Mouse (Mus musculus): ENCODE results near the gene Adam17.
A peak's percentile ranks its signal among the peaks of the same experiment; 100 is the strongest.

Gene Adam17

DNA sequence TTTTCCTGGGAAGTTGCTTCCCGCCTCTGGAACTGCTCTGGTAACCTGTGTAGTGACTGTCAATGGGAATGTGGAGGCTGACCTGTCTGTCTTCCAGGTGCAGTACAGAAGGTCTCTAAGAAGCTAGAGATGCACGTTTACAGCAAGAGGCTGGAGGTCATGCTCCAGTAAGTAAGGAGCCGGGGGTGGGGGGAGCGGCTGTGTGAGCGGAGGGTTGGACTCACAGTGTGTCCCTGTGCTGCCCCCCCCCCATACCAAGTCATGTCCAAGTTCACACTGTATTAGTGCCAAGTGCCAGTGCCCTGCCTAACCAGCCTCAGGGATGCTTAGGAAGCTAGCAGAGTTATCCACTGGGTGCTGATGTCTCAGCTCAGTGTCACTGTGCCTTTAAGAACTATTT, 61.2 kb downstream of the Adam17 start:
- DNase-seq (ENCODE audit: low spot score): no peak

DNA sequence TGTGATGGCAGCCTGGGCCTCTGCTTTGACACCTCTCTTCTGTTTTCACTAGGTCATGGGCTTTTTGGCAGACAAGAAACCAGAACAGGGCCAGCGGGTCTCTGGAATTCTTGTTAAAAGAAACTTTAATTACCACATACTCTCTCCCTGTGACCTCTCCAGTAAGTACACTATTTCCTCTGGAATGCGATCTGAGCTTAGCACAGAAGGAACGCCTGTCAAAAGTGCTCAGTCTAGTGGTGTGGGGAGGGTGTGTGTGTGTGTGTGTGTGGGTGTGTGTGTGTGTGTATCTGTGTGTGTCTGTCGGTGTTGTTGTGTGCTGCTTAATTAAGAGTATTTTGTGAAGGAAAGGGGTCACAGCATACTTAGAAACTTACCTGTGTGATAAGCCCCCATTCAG, 66.7 kb downstream of the Adam17 start:
- no peak for DNase-seq (ENCODE audit: low spot score)

DNA sequence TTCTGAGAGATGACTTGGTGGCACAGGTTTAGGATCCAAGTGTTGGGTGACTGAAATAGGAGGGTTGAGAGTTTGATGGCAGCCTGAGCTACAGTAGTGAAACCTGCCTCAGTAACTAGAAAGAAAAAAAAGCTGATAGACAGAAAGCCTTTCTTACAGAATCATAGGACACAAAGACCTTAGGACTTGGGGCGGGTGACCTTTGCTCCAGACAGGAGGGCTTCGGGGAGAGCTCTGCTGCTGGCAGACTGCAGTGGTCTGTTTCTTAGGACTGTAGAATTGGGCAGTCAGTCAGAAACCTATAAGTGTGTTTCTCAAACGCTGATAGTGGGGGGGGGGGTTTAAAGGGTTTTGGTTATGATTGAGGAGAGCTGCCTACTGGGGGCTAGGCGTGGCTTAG, 67.7 kb downstream of the Adam17 start:
- no peak for DNase-seq (ENCODE audit: low spot score)

DNA sequence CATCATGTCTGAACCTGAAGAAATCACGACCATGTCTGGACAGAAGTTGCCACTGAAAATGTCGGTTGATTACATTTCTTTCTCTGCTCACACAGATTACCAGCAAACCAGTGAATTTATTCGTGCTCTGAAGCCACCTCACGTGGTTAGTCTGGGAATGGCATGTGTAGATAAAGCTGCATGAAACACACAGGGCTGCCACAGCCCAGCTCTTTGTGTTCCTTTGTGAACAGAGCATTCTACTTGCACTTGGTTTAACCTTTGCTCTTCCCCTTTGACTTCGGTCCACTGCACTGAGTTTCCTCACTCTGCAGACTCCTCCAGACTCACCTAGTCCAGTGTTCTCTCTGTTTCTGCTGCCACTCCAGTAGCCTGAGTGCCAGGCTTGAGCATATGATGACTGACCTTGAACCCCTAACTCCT, 71.1 kb downstream of the Adam17 start:
- no peak for DNase-seq (ENCODE audit: low spot score)

DNA sequence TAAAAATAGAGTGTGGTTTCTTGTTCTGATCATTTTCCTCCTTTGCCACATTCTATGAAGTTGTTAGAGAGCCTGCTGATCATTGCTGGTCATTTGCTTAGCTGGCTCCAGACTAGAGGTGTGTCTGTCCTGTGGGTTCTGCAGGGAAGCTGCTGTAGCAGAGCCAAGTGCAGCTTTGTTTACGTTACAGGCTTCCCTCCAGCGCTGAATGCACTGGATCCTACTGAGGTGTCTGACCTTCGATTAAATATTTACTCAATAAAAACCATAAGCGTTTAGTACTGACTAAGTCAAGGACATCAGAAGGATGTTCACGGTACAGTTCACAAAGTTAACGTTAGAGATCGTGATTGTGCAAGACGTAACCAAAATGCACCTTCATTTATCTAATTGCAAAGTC, 71.5 kb downstream of the Adam17 start:
- no peak for DNase-seq (ENCODE audit: low spot score)

DNA sequence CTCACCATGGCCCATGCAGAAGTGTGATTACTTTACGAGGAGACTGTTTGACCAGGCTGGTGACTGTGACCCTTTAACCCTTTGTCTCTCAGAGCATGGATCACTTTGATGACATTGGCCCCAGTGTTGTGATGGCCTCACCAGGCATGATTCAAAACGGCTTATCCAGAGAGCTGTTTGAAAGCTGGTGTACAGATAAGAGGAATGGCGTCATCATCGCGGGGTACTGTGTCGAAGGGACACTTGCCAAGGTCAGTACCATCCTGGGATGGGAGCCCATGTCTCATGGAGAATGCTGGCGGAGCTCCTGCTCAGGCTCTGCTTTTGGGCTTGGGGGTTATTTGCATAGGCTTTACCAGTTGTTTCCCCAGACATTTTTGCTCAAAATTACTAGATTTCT, 72.1 kb downstream of the Adam17 start:
- DNase-seq (ENCODE audit: low spot score): peak; percentile 30

DNA sequence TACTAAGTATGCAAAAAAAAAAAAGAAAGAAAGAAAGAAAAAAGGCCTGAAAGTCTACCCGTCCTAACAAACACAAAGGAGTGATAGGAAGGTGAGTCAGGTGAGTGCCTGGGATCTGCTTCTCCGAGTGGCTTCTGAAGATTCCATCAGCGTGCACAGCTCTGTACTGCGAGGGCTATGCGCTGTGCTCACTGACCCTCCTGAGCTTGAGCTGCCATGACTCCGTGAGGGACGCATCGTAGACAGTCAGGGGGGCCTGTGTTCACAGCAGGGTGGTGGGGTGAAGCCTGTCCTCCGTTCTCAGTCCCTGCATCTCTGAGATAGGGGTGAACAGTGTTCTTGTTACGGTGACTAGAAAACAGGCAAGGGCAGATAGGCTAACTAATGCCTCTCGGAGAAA, 74.6 kb downstream of the Adam17 start:
- DNase-seq (ENCODE audit: low spot score): no peak

DNA sequence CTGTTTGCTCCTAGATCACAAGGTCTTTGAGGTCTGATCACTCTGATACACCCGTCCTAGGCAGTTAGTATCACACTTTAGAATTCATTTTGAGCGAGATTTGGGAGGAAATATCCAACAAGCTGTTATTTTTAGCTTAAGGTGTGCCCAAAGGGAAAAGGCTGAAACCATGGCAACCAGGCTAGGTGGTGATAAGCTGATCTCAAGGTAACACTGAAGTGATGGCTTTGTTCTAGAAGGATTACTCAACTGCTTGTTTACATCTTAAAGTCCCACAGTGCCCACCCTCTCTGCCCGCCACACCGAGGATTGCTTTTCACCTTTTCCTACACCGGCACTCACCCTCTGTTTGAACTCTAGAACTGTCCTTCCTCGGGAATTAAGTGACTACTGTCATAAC, 83.8 kb downstream of the Adam17 start:
- no peak for DNase-seq (ENCODE audit: low spot score)

DNA sequence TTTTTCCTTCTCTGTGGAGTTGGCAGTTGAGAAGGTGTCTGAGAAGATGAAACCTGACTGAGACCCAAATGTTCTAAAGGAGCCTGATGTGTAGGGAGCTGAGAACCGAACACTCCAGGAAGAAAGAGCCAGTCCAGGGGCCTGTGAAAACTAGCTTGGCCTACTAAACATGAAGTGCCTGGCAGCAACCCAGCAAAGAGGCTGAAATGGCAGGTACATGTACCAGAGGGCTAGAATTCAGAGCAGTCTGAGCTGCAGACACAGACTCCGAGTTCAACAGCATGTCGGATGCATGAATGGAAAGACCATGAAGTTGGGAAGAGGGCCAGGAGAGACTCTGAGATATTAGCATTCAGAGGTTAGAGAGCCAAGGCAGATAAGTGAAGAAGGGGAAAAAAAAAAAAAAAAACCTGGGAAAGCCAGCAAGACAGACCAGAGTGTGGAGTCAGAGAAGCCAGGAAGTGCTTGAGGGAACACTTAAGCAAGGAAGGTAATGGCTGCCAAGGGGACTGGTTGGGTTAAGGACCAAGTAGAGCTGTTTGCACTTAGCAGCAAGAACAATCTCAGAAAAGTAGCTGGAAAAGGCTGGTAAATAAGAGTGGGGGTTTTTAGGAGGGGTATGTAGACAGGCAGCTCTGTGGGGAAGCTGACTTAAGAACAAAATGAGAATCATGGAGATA, 84.6 kb downstream of the Adam17 start:
- no peak for DNase-seq (ENCODE audit: low spot score)

DNA sequence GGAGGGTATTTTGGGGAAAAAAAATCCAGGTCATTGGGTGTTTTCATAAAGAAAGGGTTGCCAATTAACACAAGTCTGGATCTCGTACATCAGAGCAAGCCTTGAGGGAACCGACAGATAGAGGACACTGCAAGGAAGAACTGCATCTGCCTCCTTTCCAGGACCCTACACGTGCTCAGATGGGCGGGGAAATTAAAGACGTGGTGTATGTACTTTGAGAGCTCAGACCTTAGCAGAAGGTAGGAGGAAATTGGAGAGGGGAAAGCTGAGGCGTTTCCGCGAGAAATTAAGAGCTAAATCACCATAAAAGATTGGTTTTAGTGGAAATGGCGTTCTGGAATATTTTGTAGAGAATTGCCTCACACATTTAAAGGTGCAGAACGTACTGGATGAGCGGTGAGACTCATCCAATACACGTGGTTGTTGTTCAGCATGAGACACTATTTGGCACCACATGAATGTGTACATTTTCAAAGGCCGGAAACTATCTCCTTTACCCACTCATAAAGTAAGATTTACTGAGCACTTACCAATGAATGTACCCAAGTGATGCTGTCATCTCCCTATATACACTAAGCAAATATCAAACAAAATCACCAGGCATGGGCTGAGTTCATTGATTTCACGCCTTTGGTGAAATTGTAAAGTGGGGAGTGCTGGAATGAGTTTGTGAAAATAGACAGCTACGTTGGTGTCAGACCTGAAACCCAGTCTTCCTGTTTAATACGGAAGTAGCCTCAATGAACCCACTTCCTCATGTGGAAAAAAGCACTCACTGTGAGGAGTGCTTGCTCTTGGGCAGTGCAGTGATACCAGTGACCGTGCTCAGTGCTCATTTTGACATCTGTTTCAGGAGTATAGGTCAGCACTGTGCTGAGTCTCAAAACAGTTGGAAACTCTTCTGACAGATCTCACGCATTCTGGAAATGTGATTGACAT, 86.5 kb downstream of the Adam17 start:
- no peak for DNase-seq (ENCODE audit: low spot score)

DNA sequence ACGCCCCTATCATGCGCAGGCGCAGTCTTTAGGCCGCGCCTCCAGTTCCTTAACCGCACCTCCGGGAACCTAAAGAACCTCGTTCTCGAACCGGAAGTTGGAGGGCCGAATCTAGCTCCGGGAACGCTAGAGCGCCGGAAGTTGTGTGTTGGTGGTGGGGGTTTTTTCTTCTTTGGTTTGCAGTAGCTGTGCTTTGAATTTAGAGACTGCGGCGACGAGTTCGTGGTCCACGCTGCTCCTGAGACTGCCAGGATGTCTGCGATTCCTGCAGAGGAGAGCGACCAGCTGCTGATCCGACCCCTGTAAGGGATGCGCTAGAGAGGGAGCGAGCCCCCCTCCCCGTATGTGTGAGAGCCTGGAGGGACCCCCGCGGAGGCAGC, 87.2 kb downstream of the Adam17 start, which contains the start of gene Itgb1bp1:
Gene Itgb1bp1 (minus strand): TSS at position 42 of the 380 bp plus-strand sequence.
- DNase-seq (ENCODE audit: low spot score): peak; percentile 97

DNA sequence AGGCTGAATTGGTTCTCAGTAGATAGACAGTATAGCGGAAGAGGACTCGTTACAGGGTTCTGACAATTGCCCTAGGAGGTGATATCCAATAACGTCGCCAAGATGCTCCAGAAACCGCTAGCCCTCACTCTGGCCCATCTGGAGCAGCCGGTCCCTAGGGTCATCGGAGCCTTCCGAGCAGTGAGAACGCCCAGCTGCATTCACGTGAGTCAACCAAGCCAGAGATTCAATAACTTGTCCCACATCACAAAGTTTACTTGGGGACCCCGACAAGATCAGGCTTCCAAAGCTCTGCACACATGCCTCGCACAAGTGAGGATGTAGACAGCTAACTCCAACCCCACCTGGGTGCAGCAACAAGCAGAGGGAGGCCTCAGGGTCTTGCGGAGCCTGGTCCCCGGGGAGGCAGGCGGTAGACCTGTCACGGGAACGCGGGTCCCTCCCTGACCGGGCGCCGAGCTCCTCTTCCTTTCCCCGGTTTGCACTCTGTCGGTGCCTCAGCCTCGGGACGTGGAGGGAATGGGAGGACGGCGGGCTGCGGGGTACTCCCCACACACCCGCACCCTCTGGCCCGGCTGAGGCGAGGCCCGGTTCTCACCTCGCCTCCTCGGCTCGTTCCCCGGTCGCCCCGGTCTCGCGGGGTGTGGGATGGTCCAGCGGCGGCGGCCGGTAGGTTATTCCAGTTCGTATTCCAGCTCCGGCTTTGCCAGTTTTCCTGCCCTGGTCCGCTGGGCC, 87.8 kb downstream of the Adam17 start:
- DNase-seq (ENCODE audit: low spot score): no peak

DNA sequence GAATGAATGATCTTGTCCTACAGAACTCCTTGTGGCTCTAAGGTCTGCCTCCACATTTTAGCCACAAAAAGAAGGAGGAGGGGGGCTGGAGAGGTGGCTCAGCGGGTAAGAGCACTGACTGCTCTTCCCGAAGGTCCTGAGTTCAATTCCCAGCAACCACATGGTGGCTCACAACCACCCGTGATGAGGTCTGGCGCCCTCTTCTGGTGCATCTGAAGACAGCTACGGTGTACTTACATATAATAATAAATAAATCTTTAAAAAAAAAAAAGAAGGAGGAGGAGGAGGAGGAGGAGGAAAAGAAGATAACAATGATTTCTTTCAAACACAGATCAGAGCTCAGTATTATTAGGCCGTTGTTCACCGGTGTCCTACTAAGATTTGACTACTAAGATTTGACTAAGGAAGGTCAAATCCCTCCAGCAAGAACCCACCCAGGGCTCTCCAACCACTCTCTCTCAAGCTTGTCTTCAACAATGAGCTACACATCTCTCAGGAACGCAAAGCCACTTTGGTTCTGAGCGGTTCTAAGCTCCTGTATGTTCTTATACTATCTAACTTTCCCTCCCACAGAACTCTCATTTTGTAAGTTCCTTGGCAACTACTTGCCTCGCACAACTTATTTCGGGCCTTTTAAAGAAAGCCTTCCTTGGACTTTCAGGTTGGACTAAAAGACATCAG, 88.5 kb downstream of the Adam17 start, which contains the start of gene Cpsf3:
Gene Cpsf3 (plus strand): TSS at position 631 of the 681 bp plus-strand sequence.
- no peak for DNase-seq (ENCODE audit: low spot score)

DNA sequence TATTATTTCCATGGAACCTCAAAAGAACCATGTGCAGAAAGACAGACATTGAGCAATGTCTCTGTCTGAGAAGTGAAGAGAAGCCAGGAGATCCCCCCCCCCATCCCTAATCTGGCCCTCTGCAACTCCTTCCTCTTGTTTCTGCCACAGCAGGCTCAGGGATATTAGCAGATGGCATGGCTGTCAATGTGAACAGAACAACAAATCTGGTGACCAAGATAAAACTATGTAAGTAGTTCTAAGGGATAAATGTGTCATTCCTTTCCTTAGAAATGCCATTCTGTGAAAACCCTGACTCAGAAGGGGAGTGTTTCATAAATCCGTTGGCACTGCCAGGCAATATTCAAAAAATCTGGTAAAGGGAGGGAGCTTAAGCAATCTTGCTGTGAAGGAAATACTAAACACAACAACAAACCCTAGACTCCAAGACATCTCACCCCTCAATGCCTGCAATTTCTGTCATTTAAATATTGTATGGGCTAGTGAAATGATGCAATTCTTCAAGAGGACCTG, 96.0 kb downstream of the Adam17 start:
- DNase-seq (ENCODE audit: low spot score): no peak

DNA sequence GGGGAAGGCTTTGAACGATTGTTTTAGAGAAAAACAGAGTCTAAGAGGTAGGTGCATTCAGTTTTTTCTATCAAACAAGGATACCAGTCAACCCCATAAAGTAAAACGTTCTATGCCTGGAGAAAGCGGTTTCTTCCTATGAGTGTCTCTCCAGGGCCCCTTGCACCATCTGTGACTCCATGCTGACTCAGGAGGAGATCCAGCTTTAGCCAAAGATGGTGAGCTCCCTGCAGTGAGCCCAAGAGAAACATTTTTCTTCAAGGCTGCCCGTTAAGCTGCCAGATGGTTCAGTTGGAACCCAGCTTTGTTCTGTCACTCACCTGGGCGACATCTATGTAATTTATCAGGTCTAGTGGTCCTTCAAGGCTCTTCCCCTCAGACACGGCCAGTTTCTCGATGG, 99.0 kb downstream of the Adam17 start:
- DNase-seq (ENCODE audit: low spot score): no peak

Measured in ovary, adult 18-20 months (tissue).